Mouse (Mus musculus): ENCODE measurements around the gene Arih1. TPM values are rescaled to one million over a fixed set of nuclear protein-coding genes. Genes with fewer than 3 reads are reported as not detected.

The Arih1 gene
- polyA plus RNA-seq (2011; ENCODE audit: insufficient read length, low read depth, missing spikeins), result 162 TPM in 2 replicates

DNA sequence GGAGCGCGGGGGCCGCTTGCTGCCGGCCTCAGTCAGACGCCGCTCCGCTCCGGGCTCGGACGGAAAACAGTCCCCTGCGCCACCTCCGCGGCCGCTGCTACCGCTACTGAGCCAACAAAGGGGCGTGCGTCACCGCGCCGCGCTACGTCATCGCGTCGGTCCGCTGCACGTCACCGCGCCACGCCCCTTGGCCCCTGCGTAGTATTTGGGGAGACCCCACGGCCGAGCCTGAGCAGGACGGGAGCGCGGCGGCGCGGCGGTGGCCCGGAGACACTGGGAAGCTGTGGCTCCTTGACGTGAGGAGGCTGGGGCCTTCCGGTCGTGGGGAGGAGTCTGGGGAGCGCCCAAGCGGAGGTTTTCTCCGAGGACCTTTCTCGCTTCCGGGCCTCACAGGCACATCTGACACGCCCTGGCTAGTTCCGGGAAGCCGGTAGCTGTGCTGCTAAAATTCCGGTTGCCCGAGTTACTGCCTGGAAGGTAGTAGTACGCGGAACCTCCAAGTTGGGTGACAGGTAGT, at the start of gene Arih1:
TSS of gene Arih1 (minus strand) at position 70 of the 517 bp plus-strand sequence.
- TF ChIP-seq POLR2A (IDR thresholded peaks at IDR 0.05; ENCODE audit: low read depth, low read length) (peak; percentile 94), CTCF (IDR thresholded peaks at IDR 0.05; ENCODE audit: borderline replicate concordance, insufficient read depth, low read length) (no peak)
- Histone ChIP-seq H3K4me3 (ENCODE audit: insufficient read depth, low read length) (peak within 1 kb of the TSS; percentile 100), H3K27ac (ENCODE audit: insufficient read depth, low read length) (peak within 1 kb of the TSS; percentile 87), H3K4me1 (ENCODE audit: control insufficient read depth, insufficient read depth, low read length) (no peaks in the 10 kb centered on the region; the same call in 1 of the 2 replicates)

GRCm38 (mm10) chr9:59533889-59534288, 47.5 kb upstream of the Arih1 start:
- Histone ChIP-seq H3K27ac (ENCODE audit: insufficient read depth, low read length) (peak overlapping the region; percentile 15; the same call in 1 of the 2 replicates), H3K4me3 (ENCODE audit: insufficient read depth, low read length) (no peak overlapping the region), H3K4me1 (ENCODE audit: control insufficient read depth, insufficient read depth, low read length) (0 out of 2 replicates have a peak, but pooled peaks cover 3% of the 10 kb centered on the region)
- TF ChIP-seq CTCF (IDR thresholded peaks at IDR 0.05; ENCODE audit: borderline replicate concordance, insufficient read depth, low read length) (no peak), POLR2A (IDR thresholded peaks at IDR 0.05; ENCODE audit: low read depth, low read length) (no peak)

DNA sequence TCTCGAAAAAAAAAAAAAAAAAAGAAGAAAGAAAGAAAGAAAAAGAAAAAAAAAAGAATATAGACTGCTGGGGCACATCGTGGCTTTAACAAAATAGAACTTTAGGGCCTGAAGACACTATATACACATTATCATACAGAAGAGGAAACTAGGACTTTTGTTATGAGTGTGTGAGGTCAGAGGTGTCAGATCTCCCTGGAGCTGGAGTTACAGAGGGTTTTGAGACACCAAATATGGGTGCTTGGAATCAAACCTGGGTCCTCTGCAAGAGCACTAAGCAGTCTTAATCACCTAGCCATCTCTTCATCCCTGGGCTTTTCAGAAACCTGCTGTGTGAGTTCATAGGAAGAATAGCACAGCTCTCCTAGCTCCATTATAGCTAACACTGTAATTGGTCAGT, 47.0 kb upstream of the Arih1 start:
- H3K4me1 ChIP-seq (ENCODE audit: control insufficient read depth, insufficient read depth, low read length), result 0 out of 2 replicates have a peak, but pooled peaks cover 3% of the 10 kb centered on the region
- TF ChIP-seq CTCF (IDR thresholded peaks at IDR 0.05; ENCODE audit: borderline replicate concordance, insufficient read depth, low read length) (no peak), POLR2A (IDR thresholded peaks at IDR 0.05; ENCODE audit: low read depth, low read length) (no peak)
- H3K27ac ChIP-seq (ENCODE audit: insufficient read depth, low read length), result 0 out of 2 replicates have a peak overlapping the region, but pooled peaks have one; percentile 15
- no peak overlapping the region for H3K4me3 ChIP-seq (ENCODE audit: insufficient read depth, low read length)

DNA sequence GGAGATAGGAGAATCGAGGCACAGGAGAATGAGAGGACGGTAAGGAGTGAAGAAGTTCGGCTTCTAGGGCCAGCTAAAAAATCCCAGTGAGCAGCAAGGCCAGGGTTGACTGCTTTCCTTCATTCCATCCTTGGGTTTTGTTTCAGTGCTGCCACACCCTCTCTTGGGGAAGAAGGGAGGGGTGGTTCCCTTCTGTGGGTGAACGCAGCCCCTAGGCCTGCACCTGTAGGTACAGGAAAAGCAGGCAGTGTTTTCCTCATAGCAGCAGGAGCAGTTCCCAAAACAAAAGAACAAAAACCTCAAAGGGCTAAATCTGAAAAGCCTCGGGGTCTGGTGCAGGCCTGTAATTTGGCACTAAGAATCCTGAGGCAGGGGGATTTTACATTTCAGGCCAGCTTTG, 45.2 kb upstream of the Arih1 start:
- Histone ChIP-seq H3K4me1 (ENCODE audit: control insufficient read depth, insufficient read depth, low read length) (0 out of 2 replicates have a peak, but pooled peaks cover 3% of the 10 kb centered on the region), H3K27ac (ENCODE audit: insufficient read depth, low read length) (no peak overlapping the region), H3K4me3 (ENCODE audit: insufficient read depth, low read length) (no peak overlapping the region)
- TF ChIP-seq CTCF (IDR thresholded peaks at IDR 0.05; ENCODE audit: borderline replicate concordance, insufficient read depth, low read length) (no peak), POLR2A (IDR thresholded peaks at IDR 0.05; ENCODE audit: low read depth, low read length) (no peak)

DNA sequence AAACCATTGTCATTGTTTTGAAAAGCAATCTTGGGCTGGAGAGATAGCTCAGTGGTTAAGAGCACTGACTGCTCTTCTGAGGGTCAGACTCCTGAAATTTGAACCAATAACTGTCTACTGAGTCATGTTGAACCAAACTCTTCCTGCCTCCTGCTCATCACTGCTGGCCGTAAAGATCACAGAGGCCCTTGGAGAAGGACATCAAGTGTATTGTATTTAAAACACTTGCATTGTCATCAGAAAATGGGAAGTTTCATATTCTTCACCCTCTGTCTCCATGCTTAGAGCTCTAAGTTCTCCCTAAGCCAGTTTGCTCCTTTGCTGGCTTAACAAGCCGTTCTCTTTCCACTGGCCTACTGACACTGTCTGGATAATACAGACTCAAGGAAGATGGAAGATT, 41.9 kb upstream of the Arih1 start:
- Histone ChIP-seq H3K27ac (ENCODE audit: insufficient read depth, low read length) (no peak overlapping the region), H3K4me1 (ENCODE audit: control insufficient read depth, insufficient read depth, low read length) (0 out of 2 replicates have a peak, but pooled peaks cover 3% of the 10 kb centered on the region), H3K4me3 (ENCODE audit: insufficient read depth, low read length) (no peak overlapping the region)
- TF ChIP-seq CTCF (IDR thresholded peaks at IDR 0.05; ENCODE audit: borderline replicate concordance, insufficient read depth, low read length) (no peak), POLR2A (IDR thresholded peaks at IDR 0.05; ENCODE audit: low read depth, low read length) (no peak)

DNA sequence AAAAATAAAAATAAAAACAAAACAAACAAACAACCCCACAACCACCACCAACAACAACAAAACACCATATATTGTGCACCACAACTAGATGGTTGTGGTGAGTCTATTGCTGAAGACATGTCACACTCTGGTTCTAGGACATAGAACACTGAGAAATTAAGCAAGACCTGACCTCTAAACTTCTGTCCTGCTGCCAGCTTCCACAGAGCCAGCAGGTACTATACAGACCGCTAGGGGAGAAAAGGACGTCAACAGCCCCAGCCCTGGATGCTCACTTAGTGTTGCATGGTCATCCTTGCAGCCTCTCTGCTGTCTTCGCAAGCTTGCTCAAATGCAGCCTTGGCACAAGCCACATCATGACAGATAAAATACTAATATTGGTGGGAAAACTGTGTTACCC, 41.2 kb upstream of the Arih1 start:
- 0 out of 2 replicates have a peak, but pooled peaks cover 3% of the 10 kb centered on the region for H3K4me1 ChIP-seq (ENCODE audit: control insufficient read depth, insufficient read depth, low read length)
- TF ChIP-seq CTCF (IDR thresholded peaks at IDR 0.05; ENCODE audit: borderline replicate concordance, insufficient read depth, low read length), result no peak
- no peak overlapping the region for H3K27ac ChIP-seq (ENCODE audit: insufficient read depth, low read length)
- H3K4me3 ChIP-seq (ENCODE audit: insufficient read depth, low read length), result no peak overlapping the region

GRCm38 (mm10) chr9:59526727-59527126, 40.3 kb upstream of the Arih1 start:
- no peak for TF ChIP-seq CTCF (IDR thresholded peaks at IDR 0.05; ENCODE audit: borderline replicate concordance, insufficient read depth, low read length)
- TF ChIP-seq POLR2A (IDR thresholded peaks at IDR 0.05; ENCODE audit: low read depth, low read length), result no peak
- no peak overlapping the region for H3K4me3 ChIP-seq (ENCODE audit: insufficient read depth, low read length)
- 0 out of 2 replicates have a peak, but pooled peaks cover 3% of the 10 kb centered on the region for H3K4me1 ChIP-seq (ENCODE audit: control insufficient read depth, insufficient read depth, low read length)
- H3K27ac ChIP-seq (ENCODE audit: insufficient read depth, low read length), result no peak overlapping the region

DNA sequence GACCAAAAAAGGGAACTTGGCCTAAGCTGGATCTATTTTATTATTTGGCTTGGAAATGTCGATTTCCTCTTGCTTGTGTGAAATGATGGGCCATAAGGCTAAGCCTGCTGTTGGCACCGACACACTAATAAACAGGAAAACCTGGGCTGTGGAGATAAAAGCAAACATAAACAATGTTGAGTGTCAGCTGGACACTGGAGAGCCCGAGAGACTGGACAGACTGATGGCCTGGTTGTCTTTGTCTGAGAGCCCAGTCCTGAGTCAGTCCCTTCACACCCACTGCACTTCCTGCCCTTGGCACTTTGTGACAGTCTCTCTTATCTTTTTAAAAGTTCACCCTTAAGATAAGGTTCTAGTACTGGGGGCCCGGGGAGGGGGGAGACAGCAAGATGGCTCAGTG, 36.5 kb upstream of the Arih1 start:
- TF ChIP-seq CTCF (IDR thresholded peaks at IDR 0.05; ENCODE audit: borderline replicate concordance, insufficient read depth, low read length) (no peak), POLR2A (IDR thresholded peaks at IDR 0.05; ENCODE audit: low read depth, low read length) (no peak)
- Histone ChIP-seq H3K4me1 (ENCODE audit: control insufficient read depth, insufficient read depth, low read length) (no peaks in the 10 kb centered on the region), H3K27ac (ENCODE audit: insufficient read depth, low read length) (no peak overlapping the region), H3K4me3 (ENCODE audit: insufficient read depth, low read length) (no peak overlapping the region)

- Histone ChIP-seq H3K4me3 (ENCODE audit: insufficient read depth, low read length) (no peak overlapping the region), H3K27ac (ENCODE audit: insufficient read depth, low read length) (no peak overlapping the region), H3K4me1 (ENCODE audit: control insufficient read depth, insufficient read depth, low read length) (no peaks in the 10 kb centered on the region)
- TF ChIP-seq CTCF (IDR thresholded peaks at IDR 0.05; ENCODE audit: borderline replicate concordance, insufficient read depth, low read length) (no peak), POLR2A (IDR thresholded peaks at IDR 0.05; ENCODE audit: low read depth, low read length) (no peak)
Observed at GRCm38 (mm10) chr9:59519396-59519795, 33.0 kb upstream of the Arih1 start.

GRCm38 (mm10) chr9:59518976-59519375, 32.6 kb upstream of the Arih1 start:
- H3K4me1 ChIP-seq (ENCODE audit: control insufficient read depth, insufficient read depth, low read length), result no peaks in the 10 kb centered on the region
- TF ChIP-seq POLR2A (IDR thresholded peaks at IDR 0.05; ENCODE audit: low read depth, low read length) (no peak), CTCF (IDR thresholded peaks at IDR 0.05; ENCODE audit: borderline replicate concordance, insufficient read depth, low read length) (no peak)

More at GRCm38 (mm10) chr9:59518976-59519375, 32.6 kb upstream of the Arih1 start:
- Histone ChIP-seq H3K27ac (ENCODE audit: insufficient read depth, low read length) (no peak overlapping the region), H3K4me3 (ENCODE audit: insufficient read depth, low read length) (no peak overlapping the region)
